12 mouse cellular contexts compared by ENCODE assay signal in the genomic region with DNA sequence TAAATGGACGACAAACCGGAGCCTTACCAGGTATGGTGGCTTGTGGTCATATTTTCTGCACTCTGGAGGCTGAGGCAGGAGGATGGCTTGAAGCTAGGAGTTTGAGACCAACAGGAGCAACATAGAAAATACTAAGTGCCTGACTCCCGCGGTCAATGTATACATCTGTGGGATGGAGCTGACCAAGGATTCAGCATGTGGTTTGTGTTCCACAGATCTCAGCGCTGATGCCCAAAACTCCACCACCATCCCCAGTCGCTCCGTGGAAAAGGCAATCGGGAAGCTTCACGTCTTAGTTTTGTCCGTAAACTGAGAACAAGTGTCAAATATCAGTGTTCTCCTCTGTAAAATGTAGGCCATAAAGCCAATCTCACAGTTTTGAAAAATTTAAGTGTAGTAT. TPM values are rescaled to one million over a fixed set of nuclear protein-coding genes. Genes with fewer than 3 reads are reported as not detected.
DNase-seq lines count a peak whose midpoint lies in the region; ATAC-seq and TF ChIP-seq lines count a peak whose summit lies in the region.
"Had no signal": no experiment of that assay in that cellular context is flagged by ENCODE, and none has a peak within 500 bp of the region (broad histone marks: within the 10 kb centered on the region; RNA-seq: fewer than 3 reads in every experiment).

No protein-coding gene starts in this region.

- DNase-seq in cerebellum, adult 9-10 months = peak; percentile 51
- no peak for DNase-seq in cerebellum, postnatal 4 days (ENCODE audit: low spot score in 2 of 2)
- DNase-seq in hindbrain, postnatal 0 days (ENCODE audit: low spot score) = no peak
- no peak for DNase-seq in hindbrain, embryonic 14.5 days (ENCODE audit: low spot score)
- DNase-seq in embryonic facial prominence, embryonic 14.5 days (ENCODE audit: low spot score) = no peak

- no peak overlapping the region for H3K4me3 ChIP-seq in hindbrain, postnatal 0 days (ENCODE audit: low read length)
- no peak overlapping the region for H3K4me3 ChIP-seq in hindbrain, embryonic 14.5 days (replicated peaks; ENCODE audit: low read length)
- H3K4me3 ChIP-seq in midbrain, embryonic 12.5 days = no peak overlapping the region
- H3K4me3 ChIP-seq in midbrain, embryonic 16.5 days (ENCODE audit: low read depth, low read length) = no peak overlapping the region
- H3K4me3 ChIP-seq in embryonic facial prominence, embryonic 14.5 days (ENCODE audit: low read depth, low read length) = no peak overlapping the region; the same call in 1 of the 2 replicates

- no peak for TF ChIP-seq CTCF in hindbrain, postnatal 0 days (IDR thresholded peaks at IDR 0.05; ENCODE audit: low read depth)

- no peak overlapping the region for H3K9ac ChIP-seq in hindbrain, postnatal 0 days (replicated peaks; ENCODE audit: low read length)
- H3K9ac ChIP-seq in hindbrain, embryonic 14.5 days = no peak overlapping the region
- no peak overlapping the region for H3K9ac ChIP-seq in midbrain, embryonic 12.5 days (replicated peaks)
- no peak overlapping the region for H3K9ac ChIP-seq in midbrain, embryonic 16.5 days (ENCODE audit: low read depth, low read length)
- H3K9ac ChIP-seq in embryonic facial prominence, embryonic 14.5 days (ENCODE audit: low read depth, low read length) = no peak overlapping the region

- H3K27ac ChIP-seq in hindbrain, postnatal 0 days = no peak overlapping the region
- H3K27ac ChIP-seq in hindbrain, embryonic 14.5 days = no peak overlapping the region
- H3K27ac ChIP-seq in midbrain, embryonic 12.5 days (replicated peaks) = no peak overlapping the region
- H3K27ac ChIP-seq in midbrain, embryonic 16.5 days (ENCODE audit: low read length) = no peak overlapping the region
- no peak overlapping the region for H3K27ac ChIP-seq in embryonic facial prominence, embryonic 14.5 days (replicated peaks; ENCODE audit: low read depth, low read length)
- H3K27ac ChIP-seq: kidney, postnatal 0 days; macrophage had no signal

- H3K36me3 ChIP-seq in hindbrain, postnatal 0 days (ENCODE audit: insufficient read depth, low read length) = no peaks in the 10 kb centered on the region
- H3K36me3 ChIP-seq in hindbrain, embryonic 14.5 days (replicated peaks; ENCODE audit: control insufficient read depth, insufficient read depth) = no peaks in the 10 kb centered on the region
- H3K36me3 ChIP-seq in midbrain, embryonic 12.5 days = no peaks in the 10 kb centered on the region
- no peaks in the 10 kb centered on the region for H3K36me3 ChIP-seq in midbrain, embryonic 16.5 days (ENCODE audit: control insufficient read depth, insufficient read depth, low read length)
- H3K36me3 ChIP-seq in embryonic facial prominence, embryonic 14.5 days (ENCODE audit: control insufficient read depth, insufficient read depth, low read length) = no peaks in the 10 kb centered on the region

- no peaks in the 10 kb centered on the region for H3K27me3 ChIP-seq in hindbrain, postnatal 0 days (ENCODE audit: insufficient read depth, low read length)
- no peaks in the 10 kb centered on the region; the same call in 1 of the 2 replicates for H3K27me3 ChIP-seq in hindbrain, embryonic 14.5 days (ENCODE audit: control insufficient read depth, insufficient read depth, low read length)
- peaks cover 23% of the 10 kb centered on the region for H3K27me3 ChIP-seq in midbrain, embryonic 12.5 days
- no peaks in the 10 kb centered on the region for H3K27me3 ChIP-seq in midbrain, embryonic 16.5 days (ENCODE audit: control insufficient read depth, insufficient read depth, low read depth, low read length)
- H3K27me3 ChIP-seq in embryonic facial prominence, embryonic 14.5 days (replicated peaks; ENCODE audit: control insufficient read depth, insufficient read depth, low read length) = peaks cover 15% of the 10 kb centered on the region; the same call in 1 of the 2 replicates

- 87% methylated on average over 10 of the region's 10 CpGs for WGBS in hindbrain, postnatal 0 days
- 91% methylated on average over 10 of the region's 10 CpGs for WGBS in hindbrain, embryonic 14.5 days
- WGBS in midbrain, embryonic 12.5 days = 87% methylated on average over 10 of the region's 10 CpGs
- 89% methylated on average over 10 of the region's 10 CpGs for WGBS in midbrain, embryonic 16.5 days
- 81% methylated on average over 10 of the region's 10 CpGs for WGBS in embryonic facial prominence, embryonic 14.5 days

- peaks cover 20% of the 10 kb centered on the region for H3K4me1 ChIP-seq in hindbrain, postnatal 0 days (ENCODE audit: insufficient read depth, low read length)
- peaks cover 32% of the 10 kb centered on the region for H3K4me1 ChIP-seq in hindbrain, embryonic 14.5 days (replicated peaks; ENCODE audit: control insufficient read depth, insufficient read depth, low read length)
- peaks cover 38% of the 10 kb centered on the region for H3K4me1 ChIP-seq in midbrain, embryonic 12.5 days
- H3K4me1 ChIP-seq in midbrain, embryonic 16.5 days (ENCODE audit: control insufficient read depth, insufficient read depth, low read length) = peaks cover 23% of the 10 kb centered on the region
- H3K4me1 ChIP-seq in embryonic facial prominence, embryonic 14.5 days (ENCODE audit: control insufficient read depth, insufficient read depth, low read length) = peaks cover 22% of the 10 kb centered on the region

- peak overlapping the region; percentile 84; the same call in 1 of the 2 replicates for H3K4me2 ChIP-seq in hindbrain, postnatal 0 days (ENCODE audit: low read depth, low read length)
- H3K4me2 ChIP-seq in hindbrain, embryonic 14.5 days (replicated peaks) = no peak overlapping the region
- 0 out of 2 replicates have a peak overlapping the region, but pooled peaks have one; percentile 85 for H3K4me2 ChIP-seq in midbrain, embryonic 12.5 days (replicated peaks)
- H3K4me2 ChIP-seq in midbrain, embryonic 16.5 days (ENCODE audit: low read length) = no peak overlapping the region
- peak overlapping the region; percentile 99; the same call in 1 of the 2 replicates for H3K4me2 ChIP-seq in embryonic facial prominence, embryonic 14.5 days (ENCODE audit: low read depth, low read length)

- no peaks in the 10 kb centered on the region for H3K9me3 ChIP-seq in hindbrain, postnatal 0 days (ENCODE audit: low read length)
- 0 out of 2 replicates have a peak, but pooled peaks cover 7% of the 10 kb centered on the region for H3K9me3 ChIP-seq in hindbrain, embryonic 14.5 days (ENCODE audit: control insufficient read depth, low read length)
- peaks cover 8% of the 10 kb centered on the region for H3K9me3 ChIP-seq in midbrain, embryonic 12.5 days
- peaks cover 3% of the 10 kb centered on the region; the same call in 1 of the 2 replicates for H3K9me3 ChIP-seq in midbrain, embryonic 16.5 days (replicated peaks; ENCODE audit: control insufficient read depth, low read length, poor library complexity, severe bottlenecking)
- peaks cover 8% of the 10 kb centered on the region; the same call in 1 of the 2 replicates for H3K9me3 ChIP-seq in embryonic facial prominence, embryonic 14.5 days (ENCODE audit: control insufficient read depth, low read length)

- no peak for ATAC-seq in hindbrain, postnatal 0 days
- no peak for ATAC-seq in hindbrain, embryonic 14.5 days (ENCODE audit: low FRiP score)
- no peak for ATAC-seq in midbrain, embryonic 12.5 days (ENCODE audit: low FRiP score, low read depth)
- ATAC-seq in midbrain, embryonic 16.5 days = no peak
- ATAC-seq in embryonic facial prominence, embryonic 14.5 days (ENCODE audit: low read depth) = no peak
- no peak for ATAC-seq in frontal cortex, adult (ENCODE audit: low TSS enrichment)

RNA-seq across cellular contexts. Expression of a gene that starts 1.4 kb away (rescaled TPM):
- 11.7 and 15.1 TPM in 2 replicates for total RNA-seq in hindbrain, postnatal 0 days (2014; rRNA removed)
- 2.8 and 2.9 TPM in 2 replicates for polyA plus RNA-seq in hindbrain, postnatal 0 days (2015; fragmentation: Nextera tagmentation; extraction: Ambion mirVana)
- 6.6 and 6.7 TPM in 2 replicates for polyA plus RNA-seq in hindbrain, embryonic 14.5 days (2014; fragmentation: Nextera tagmentation; extraction: Ambion mirVana)
- 9.4 and 10.2 TPM in 2 replicates for polyA plus RNA-seq in midbrain, embryonic 12.5 days (2016; fragmentation: Nextera tagmentation; extraction: Ambion mirVana)
- 5.3 and 6.0 TPM in 2 replicates for polyA plus RNA-seq in midbrain, embryonic 16.5 days (2015; fragmentation: Nextera tagmentation; extraction: Ambion mirVana)
- polyA plus RNA-seq in embryonic facial prominence, embryonic 14.5 days (2014; fragmentation: Nextera tagmentation; extraction: Ambion mirVana) = 1.4 and 1.6 TPM in 2 replicates
- total RNA-seq: monocyte, adult 5-6 weeks had no signal
- polyA plus RNA-seq: inflammation-experienced regulatory T-cells, adult 6 months had no signal

Comparison
In these comparisons a context has a peak if more than half of its experiments do, and no peak if none do; other contexts are left out.
1. H3K4me2 ChIP-seq: peak in hindbrain, postnatal 0 days (single experiment), midbrain, embryonic 12.5 days (single experiment) and embryonic facial prominence, embryonic 14.5 days (single experiment); none in hindbrain, embryonic 14.5 days (single experiment) and midbrain, embryonic 16.5 days (single experiment).